Mouse (Mus musculus): ENCODE results near the gene Mepce. TPM values are rescaled to one million over a fixed set of nuclear protein-coding genes. Genes with fewer than 3 reads are reported as not detected.

Gene Mepce
- polyA plus RNA-seq, 1 experiment from 2014 or later = 11.5 TPM

GRCm38 (mm10) chr5:137744197-137744596, 43.3 kb downstream of the Mepce start:
- H3K4me2 ChIP-seq = no peak overlapping the region
- no peak overlapping the region for H3K9ac ChIP-seq
- no peak overlapping the region for H3K27ac ChIP-seq
- no peak for ATAC-seq (ENCODE audit: borderline replicate concordance, extremely low read depth, low FRiP score, low TSS enrichment)
- no peaks in the 10 kb centered on the region for H3K27me3 ChIP-seq
- no peaks in the 10 kb centered on the region for H3K9me3 ChIP-seq
- H3K4me3 ChIP-seq = no peak overlapping the region
- 84% methylated on average over 7 of the region's 7 CpGs for WGBS
- peaks cover 47% of the 10 kb centered on the region for H3K4me1 ChIP-seq
- no peaks in the 10 kb centered on the region for H3K36me3 ChIP-seq

- Histone ChIP-seq H3K27me3 (no peaks in the 10 kb centered on the region), H3K9ac (no peak overlapping the region), H3K4me1 (peaks cover 34% of the 10 kb centered on the region), H3K4me3 (no peak overlapping the region), H3K36me3 (no peaks in the 10 kb centered on the region), H3K27ac (no peak overlapping the region), H3K9me3 (no peaks in the 10 kb centered on the region), H3K4me2 (no peak overlapping the region)
- no peak for ATAC-seq (ENCODE audit: borderline replicate concordance, extremely low read depth, low FRiP score, low TSS enrichment)
- 87% methylated on average over 6 of the region's 6 CpGs for WGBS
Measured at GRCm38 (mm10) chr5:137742836-137743235, 44.6 kb downstream of the Mepce start.

- H3K4me3 ChIP-seq = peak overlapping the region; percentile 73; the same call in 1 of the 2 replicates
Measured at GRCm38 (mm10) chr5:137742048-137742447, 45.4 kb downstream of the Mepce start.

GRCm38 (mm10) chr5:137741023-137741931, 46.2 kb downstream of the Mepce start, which contains the start of gene Nyap1:
Gene Nyap1 (minus strand): TSS chr5:137741607.
- Histone ChIP-seq H3K4me1 (peaks cover 30% of the 10 kb centered on the region), H3K9me3 (no peaks in the 10 kb centered on the region), H3K4me2 (peak within 1 kb of the TSS; percentile 97), H3K4me3 (peak within 1 kb of the TSS; percentile 73), H3K27ac (peak within 1 kb of the TSS; percentile 81; the same call in 1 of the 2 replicates), H3K36me3 (no peaks in the 10 kb centered on the region), H3K27me3 (no peaks in the 10 kb centered on the region), H3K9ac (peak within 1 kb of the TSS; percentile 60)
- ATAC-seq (ENCODE audit: borderline replicate concordance, extremely low read depth, low FRiP score, low TSS enrichment) = peak; percentile 85
- under 1% methylated on average over 70 of the region's 71 CpGs for WGBS

More at GRCm38 (mm10) chr5:137742048-137742447, 45.4 kb downstream of the Mepce start:
- Histone ChIP-seq H3K27ac (no peak overlapping the region), H3K9me3 (no peaks in the 10 kb centered on the region), H3K36me3 (no peaks in the 10 kb centered on the region), H3K27me3 (no peaks in the 10 kb centered on the region), H3K4me1 (peaks cover 30% of the 10 kb centered on the region), H3K9ac (no peak overlapping the region), H3K4me2 (peak overlapping the region; percentile 97)
- 52% methylated on average over 10 of the region's 10 CpGs for WGBS
- no peak for ATAC-seq (ENCODE audit: borderline replicate concordance, extremely low read depth, low FRiP score, low TSS enrichment)

- Histone ChIP-seq H3K27ac (peak overlapping the region; percentile 81; the same call in 1 of the 2 replicates), H3K4me2 (peak overlapping the region; percentile 97), H3K4me3 (peak overlapping the region; percentile 73), H3K27me3 (no peaks in the 10 kb centered on the region), H3K9me3 (no peaks in the 10 kb centered on the region), H3K4me1 (peaks cover 28% of the 10 kb centered on the region), H3K9ac (peak overlapping the region; percentile 60), H3K36me3 (no peaks in the 10 kb centered on the region)
- 0 out of 2 replicates have a peak, but pooled peaks have one; percentile 2 for ATAC-seq (ENCODE audit: borderline replicate concordance, extremely low read depth, low FRiP score, low TSS enrichment)
- 7% methylated on average over 11 of the region's 11 CpGs for WGBS
Measured at GRCm38 (mm10) chr5:137740506-137740905, 46.9 kb downstream of the Mepce start.

- H3K4me3 ChIP-seq = no peak overlapping the region
- H3K4me2 ChIP-seq = peak overlapping the region; percentile 97; the same call in 1 of the 2 replicates
- H3K27ac ChIP-seq = no peak overlapping the region
- no peaks in the 10 kb centered on the region for H3K27me3 ChIP-seq
- 54% methylated on average over 9 of the region's 9 CpGs for WGBS
- H3K9me3 ChIP-seq = no peaks in the 10 kb centered on the region
- H3K4me1 ChIP-seq = peaks cover 20% of the 10 kb centered on the region
- H3K9ac ChIP-seq = no peak overlapping the region
- H3K36me3 ChIP-seq = no peaks in the 10 kb centered on the region
- no peak for ATAC-seq (ENCODE audit: borderline replicate concordance, extremely low read depth, low FRiP score, low TSS enrichment)
Measured at GRCm38 (mm10) chr5:137739471-137739870, 48.0 kb downstream of the Mepce start.

GRCm38 (mm10) chr5:137738516-137738915, 48.9 kb downstream of the Mepce start:
- Histone ChIP-seq H3K36me3 (no peaks in the 10 kb centered on the region), H3K4me1 (peaks cover 20% of the 10 kb centered on the region), H3K27me3 (no peaks in the 10 kb centered on the region), H3K27ac (no peak overlapping the region), H3K4me3 (no peak overlapping the region), H3K4me2 (no peak overlapping the region), H3K9ac (no peak overlapping the region), H3K9me3 (no peaks in the 10 kb centered on the region)
- no peak for ATAC-seq (ENCODE audit: borderline replicate concordance, extremely low read depth, low FRiP score, low TSS enrichment)
- 50% methylated on average over 5 of the region's 5 CpGs for WGBS

GRCm38 (mm10) chr5:137737400-137737940, 50.0 kb downstream of the Mepce start:
- Histone ChIP-seq H3K27ac (no peak overlapping the region), H3K36me3 (no peaks in the 10 kb centered on the region), H3K9me3 (no peaks in the 10 kb centered on the region), H3K4me3 (no peak overlapping the region), H3K27me3 (no peaks in the 10 kb centered on the region), H3K4me1 (peaks cover 20% of the 10 kb centered on the region), H3K4me2 (no peak overlapping the region), H3K9ac (no peak overlapping the region)
- ATAC-seq (ENCODE audit: borderline replicate concordance, extremely low read depth, low FRiP score, low TSS enrichment) = no peak
- 88% methylated on average over 6 of the region's 6 CpGs for WGBS

- peak; percentile 17; the same call in 1 of the 2 replicates for ATAC-seq (ENCODE audit: borderline replicate concordance, extremely low read depth, low FRiP score, low TSS enrichment)
- Histone ChIP-seq H3K27ac (no peak overlapping the region), H3K36me3 (no peaks in the 10 kb centered on the region), H3K27me3 (no peaks in the 10 kb centered on the region), H3K4me1 (0 out of 2 replicates have a peak, but pooled peaks cover 7% of the 10 kb centered on the region), H3K9me3 (no peaks in the 10 kb centered on the region), H3K4me2 (no peak overlapping the region), H3K9ac (no peak overlapping the region), H3K4me3 (no peak overlapping the region)
- WGBS = 63% methylated on average over 6 of the region's 6 CpGs
Measured at GRCm38 (mm10) chr5:137734289-137735061, 53.0 kb downstream of the Mepce start.

GRCm38 (mm10) chr5:137733638-137734288, 53.7 kb downstream of the Mepce start:
- H3K4me2 ChIP-seq = no peak overlapping the region
- no peak overlapping the region for H3K4me3 ChIP-seq
- H3K27ac ChIP-seq = no peak overlapping the region
- ATAC-seq (ENCODE audit: borderline replicate concordance, extremely low read depth, low FRiP score, low TSS enrichment) = no peak
- H3K9me3 ChIP-seq = no peaks in the 10 kb centered on the region
- no peak overlapping the region for H3K9ac ChIP-seq
- no peaks in the 10 kb centered on the region for H3K36me3 ChIP-seq
- no peaks in the 10 kb centered on the region for H3K27me3 ChIP-seq
- 86% methylated on average over 12 of the region's 12 CpGs for WGBS
- H3K4me1 ChIP-seq = 0 out of 2 replicates have a peak, but pooled peaks cover 4% of the 10 kb centered on the region
